Mouse (Mus musculus) adrenal gland, postnatal 14 days (tissue): ENCODE data around the gene Btbd16. TPM values are rescaled to one million over a fixed set of nuclear protein-coding genes. Genes with fewer than 3 reads are reported as not detected.

Source experiments
- DNase-seq: peaks from one replicate; pipeline ENCODE4 v3.0.0; 2021; ENCODE audit warnings: mixed read lengths
- total RNA-seq: library from RNA; stranded (reverse); gene quantifications from 2 replicates; pipeline ENCODE4 v1.2.3, GENCODE M21; 2021

Btbd16 gene
- total RNA-seq, 1 experiment from 2014 or later, result not detected

- DNase-seq, result peak; percentile 90
These were observed 3.2 kb upstream of the Btbd16 start for GRCm38 (mm10) chr7:130770707-130771106.

- peak; percentile 74 for DNase-seq
These were observed 568 bp upstream of the Btbd16 start for GRCm38 (mm10) chr7:130773171-130773830.

- peak; percentile 28 for DNase-seq
These were observed 7.1 kb downstream of the Btbd16 start for GRCm38 (mm10) chr7:130780866-130781419.

- DNase-seq, result no peak
These were observed 8.7 kb downstream of the Btbd16 start for GRCm38 (mm10) chr7:130782501-130783050.

GRCm38 (mm10) chr7:130785923-130786575 lies 12.2 kb downstream of the Btbd16 start:
- DNase-seq, result no peak

GRCm38 (mm10) chr7:130786708-130787107 lies 12.8 kb downstream of the Btbd16 start:
- peak; percentile 78 for DNase-seq

- no peak for DNase-seq
These were observed 13.7 kb downstream of the Btbd16 start for GRCm38 (mm10) chr7:130787537-130787936.

- no peak for DNase-seq
These were observed 15.1 kb downstream of the Btbd16 start for GRCm38 (mm10) chr7:130788950-130789349.

- DNase-seq, result no peak
These were observed 15.6 kb downstream of the Btbd16 start for GRCm38 (mm10) chr7:130789456-130789855.

- DNase-seq, result peak; percentile 44
These were observed 19.8 kb downstream of the Btbd16 start for GRCm38 (mm10) chr7:130793671-130794070.

- DNase-seq, result no peak
These were observed 22.9 kb downstream of the Btbd16 start for GRCm38 (mm10) chr7:130796786-130797185.

GRCm38 (mm10) chr7:130797524-130797923 lies 23.7 kb downstream of the Btbd16 start:
- DNase-seq, result peak; percentile 52

- no peak for DNase-seq
These were observed 25.5 kb downstream of the Btbd16 start for GRCm38 (mm10) chr7:130799418-130799817.

GRCm38 (mm10) chr7:130800681-130801080 lies 26.8 kb downstream of the Btbd16 start:
- DNase-seq, result no peak

GRCm38 (mm10) chr7:130801811-130802210 lies 27.9 kb downstream of the Btbd16 start:
- DNase-seq, result no peak

GRCm38 (mm10) chr7:130803251-130803825 lies 29.5 kb downstream of the Btbd16 start:
- peak; percentile 57 for DNase-seq

GRCm38 (mm10) chr7:130804991-130805390 lies 31.1 kb downstream of the Btbd16 start:
- no peak for DNase-seq

- DNase-seq, result peak; percentile 81
These were observed 33.9 kb downstream of the Btbd16 start for GRCm38 (mm10) chr7:130807749-130808148.

GRCm38 (mm10) chr7:130808694-130809093 lies 34.8 kb downstream of the Btbd16 start:
- DNase-seq, result no peak

- no peak for DNase-seq
These were observed 36.4 kb downstream of the Btbd16 start for GRCm38 (mm10) chr7:130810238-130810637.

GRCm38 (mm10) chr7:130812407-130812806 lies 38.5 kb downstream of the Btbd16 start:
- no peak for DNase-seq

- no peak for DNase-seq
These were observed 41.7 kb downstream of the Btbd16 start for GRCm38 (mm10) chr7:130815601-130816000.

- DNase-seq, result no peak
These were observed 42.4 kb downstream of the Btbd16 start for GRCm38 (mm10) chr7:130816243-130816642.
